Mouse (Mus musculus) CH12.LX (cell line): ENCODE measurements at regions not wholly inside any gene's neighbourhood (a gene's known extent, or its start where the extent isn't known, plus 50 kb on each side); places are given as distances from the start of the nearest gene placed in this dataset.

Experiments
- DNase-seq: peaks from one replicate; pipeline ENCODE4 v3.0.0-alpha.2; 2013; ENCODE audit errors: extremely low read depth
- H3K27ac ChIP-seq: 2 replicates; pipeline ENCODE4 v1.5.1; 2012; ENCODE audit warnings: low read depth, mild to moderate bottlenecking, control low read depth, moderate library complexity; ENCODE audit not compliant: insufficient read depth
- H3K27me3 ChIP-seq: replicated peaks from 2 replicates; pipeline ENCODE3; 2012; ENCODE audit warnings: inconsistent platforms
- H3K36me3 ChIP-seq, 2 experiments: replicated peaks in 1 of 2; 2 replicates each; pipeline versions ENCODE3 to v1.6.1; 2012; ENCODE audit warnings: inconsistent platforms in 1 of 2, low read length in 1 of 2, mild to moderate bottlenecking in 1 of 2, mixed read lengths in 1 of 2, moderate library complexity in 1 of 2; ENCODE audit not compliant: control insufficient read depth in 1 of 2, insufficient read depth in 1 of 2
- H3K4me1 ChIP-seq, 2 experiments: 2 replicates each; pipeline ENCODE4 v1.6.1; 2012; ENCODE audit warnings: inconsistent platforms in 1 of 2, moderate library complexity in 1 of 2; ENCODE audit not compliant: insufficient read depth in 2 of 2, control insufficient read depth in 1 of 2
- H3K4me2 ChIP-seq: 2 replicates; pipeline ENCODE4 v1.6.1; 2012; ENCODE audit warnings: low read depth, mild to moderate bottlenecking, control low read depth; ENCODE audit not compliant: poor library complexity, insufficient read depth, severe bottlenecking
- H3K4me3 ChIP-seq, 3 experiments: fragments of 150-350 bp in 1 of 3; sonication (generic) in 1 of 3; replicated peaks in 1 of 3; 2 replicates each; pipeline versions ENCODE3 to v1.5.1; 2011 to 2012; ENCODE audit warnings: low read depth in 2 of 3, low read length in 2 of 3, mild to moderate bottlenecking in 2 of 3, moderate library complexity in 2 of 3, control low read depth in 1 of 3, improper control_type of control experiment in 1 of 3, inconsistent platforms in 1 of 3, mixed read lengths in 1 of 3; ENCODE audit not compliant: poor library complexity in 1 of 3
- H3K79me2 ChIP-seq: replicated peaks from 2 replicates; pipeline ENCODE4 v1.6.1; 2012; ENCODE audit warnings: mild to moderate bottlenecking, moderate library complexity; ENCODE audit not compliant: control insufficient read depth, poor library complexity, insufficient read depth, severe bottlenecking; ENCODE audit errors: extremely low read depth
- H3K9ac ChIP-seq: 2 replicates; pipeline ENCODE4 v1.6.1; 2012; ENCODE audit warnings: low read depth, mild to moderate bottlenecking, control low read depth, moderate library complexity; ENCODE audit not compliant: insufficient read depth
- H3K9me3 ChIP-seq: replicated peaks from 2 replicates; pipeline ENCODE3; 2012; ENCODE audit warnings: low read length, inconsistent platforms, mixed read lengths
- CHD1 ChIP-seq: IDR thresholded peaks from 2 replicates; pipeline ENCODE4 v1.6.1; 2012; ENCODE audit warnings: low read depth, low read length, improper control_type of control experiment, inconsistent platforms
- CHD2 ChIP-seq: IDR thresholded peaks from 2 replicates; pipeline ENCODE4 v1.6.1; 2011; ENCODE audit warnings: low read length, improper control_type of control experiment
- CTCF ChIP-seq, 2 experiments: IDR thresholded peaks in 1 of 2; conservative IDR thresholded peaks in 1 of 2; 2 replicates each; pipeline ENCODE4 v1.5.1; 2011 to 2012; ENCODE audit warnings: low read depth in 2 of 2, low read length in 2 of 2, improper control_type of control experiment in 1 of 2, inconsistent platforms in 1 of 2, mild to moderate bottlenecking in 1 of 2, moderate library complexity in 1 of 2
- E2F4 ChIP-seq: IDR thresholded peaks from 2 replicates; pipeline ENCODE4 v1.6.1; 2011; ENCODE audit warnings: low read depth, low read length, improper control_type of control experiment; ENCODE audit not compliant: insufficient replicate concordance
- EP300 ChIP-seq: IDR thresholded peaks from 2 replicates; pipeline ENCODE4 v1.6.1; 2011; ENCODE audit warnings: low read length, improper control_type of control experiment
- GABPA ChIP-seq: IDR thresholded peaks from 2 replicates; pipeline ENCODE4 v1.6.1; 2012; ENCODE audit warnings: low read depth, low read length, improper control_type of control experiment, inconsistent platforms; ENCODE audit not compliant: insufficient replicate concordance
- IRF4 ChIP-seq: IDR thresholded peaks from 2 replicates; pipeline ENCODE4 v1.6.1; 2014; ENCODE audit warnings: low read depth, mild to moderate bottlenecking, inconsistent platforms, low read length, improper control_type of control experiment
- JUND ChIP-seq: conservative IDR thresholded peaks from 2 replicates; pipeline ENCODE4 v1.6.1; 2011; ENCODE audit warnings: low read depth, low read length, improper control_type of control experiment
- MAFK ChIP-seq: IDR thresholded peaks from 2 replicates; pipeline ENCODE4 v1.6.1; 2011; ENCODE audit warnings: low read length, improper control_type of control experiment; ENCODE audit not compliant: insufficient replicate concordance
- MAX ChIP-seq: IDR thresholded peaks from 2 replicates; pipeline ENCODE4 v1.6.1; 2011; ENCODE audit warnings: low read length, improper control_type of control experiment
- MAZ ChIP-seq: IDR thresholded peaks from 2 replicates; pipeline ENCODE4 v1.6.1; 2012; ENCODE audit warnings: low read depth, mild to moderate bottlenecking, inconsistent platforms, low read length, improper control_type of control experiment, moderate library complexity
- MEF2A ChIP-seq: IDR thresholded peaks from 2 replicates; pipeline ENCODE4 v1.6.1; 2014; ENCODE audit warnings: low read depth, mild to moderate bottlenecking, inconsistent platforms, low read length, improper control_type of control experiment, borderline replicate concordance
- NRF1 ChIP-seq: IDR thresholded peaks from 2 replicates; pipeline ENCODE4 v1.6.1; 2014; ENCODE audit warnings: low read depth, mild to moderate bottlenecking, inconsistent platforms, low read length, improper control_type of control experiment, moderate library complexity
- PAX5 ChIP-seq: IDR thresholded peaks from 2 replicates; pipeline ENCODE4 v1.6.1; 2012; ENCODE audit warnings: low read length, inconsistent platforms, mixed read lengths
- POLR2A ChIP-seq: IDR thresholded peaks from 2 replicates; pipeline ENCODE4 v1.6.1; 2011; ENCODE audit warnings: low read depth, mild to moderate bottlenecking, improper control_type of control experiment, low read length
- POLR2AphosphoS2 ChIP-seq: IDR thresholded peaks from 2 replicates; pipeline ENCODE4 v1.6.1; 2011; ENCODE audit warnings: low read depth, low read length, improper control_type of control experiment
- RCOR1 ChIP-seq: conservative IDR thresholded peaks from 2 replicates; pipeline ENCODE4 v1.6.1; 2012; ENCODE audit warnings: low read depth, mild to moderate bottlenecking, inconsistent platforms, low read length, improper control_type of control experiment
- SMC3 ChIP-seq: IDR thresholded peaks from 2 replicates; pipeline ENCODE4 v1.6.1; 2011; ENCODE audit warnings: low read depth, low read length, improper control_type of control experiment
- TCF12 ChIP-seq: IDR thresholded peaks from 2 replicates; pipeline ENCODE4 v1.6.1; 2014; ENCODE audit warnings: low read depth, mild to moderate bottlenecking, inconsistent platforms, low read length, improper control_type of control experiment
- UBTF ChIP-seq: IDR thresholded peaks from 2 replicates; pipeline ENCODE4 v1.6.1; 2012; ENCODE audit warnings: low read depth, mild to moderate bottlenecking, inconsistent platforms, low read length, improper control_type of control experiment, moderate library complexity
- ZKSCAN1 ChIP-seq: IDR thresholded peaks from 2 replicates; pipeline ENCODE4 v1.6.1; 2012; ENCODE audit warnings: low read depth, inconsistent platforms, low read length, improper control_type of control experiment, borderline replicate concordance
- ZMIZ1 ChIP-seq: IDR thresholded peaks from 2 replicates; pipeline ENCODE4 v1.6.1; 2012; ENCODE audit warnings: low read depth, mild to moderate bottlenecking, inconsistent platforms, low read length, improper control_type of control experiment
- ZNF384 ChIP-seq: IDR thresholded peaks from 2 replicates; pipeline ENCODE4 v1.6.1; 2012; ENCODE audit warnings: low read depth, low read length, improper control_type of control experiment, inconsistent platforms
- dilution Hi-C: fragments of 300-500 bp; cut with MboI; formaldehyde crosslinking; loops from 2 replicates; pipeline ENCODE4 v1.14.3; 2020; ENCODE audit warnings: low sequenced_read_pairs; ENCODE audit not compliant: extremely low pct_unique_long_range_greater_than_20kb, extremely low pct_ligation_motif_present
- in situ Hi-C: fragments of 300-500 bp; cut with MboI; formaldehyde crosslinking; loops from 3 replicates; pipeline ENCODE4 v1.14.3; 2019; ENCODE audit warnings: low sequenced_read_pairs, low pct_ligation_motif_present, low pct_unique_long_range_greater_than_20kb, mixed read lengths

- no peak overlapping the region for H3K9ac ChIP-seq
- no peak overlapping the region for H3K27ac ChIP-seq
- H3K79me2 ChIP-seq: no peaks in the 10 kb centered on the region
- no peaks in the 10 kb centered on the region for H3K36me3 ChIP-seq
- in situ Hi-C loops: no loop called here
- no peak overlapping the region for H3K4me3 ChIP-seq
- H3K4me2 ChIP-seq: no peak overlapping the region
- no peaks in the 10 kb centered on the region for H3K4me1 ChIP-seq
- H3K9me3 ChIP-seq: no peaks in the 10 kb centered on the region
- TF ChIP-seq SMC3 (no peak), TCF12 (no peak), ZKSCAN1 (no peak), UBTF (no peak), E2F4 (no peak), JUND (no peak), MAZ (no peak), CHD2 (no peak), MEF2A (no peak), ZNF384 (no peak), MAX (no peak), PAX5 (no peak), POLR2A (no peak), MAFK (no peak), CHD1 (no peak)
- no peak for DNase-seq
- no peaks in the 10 kb centered on the region for H3K27me3 ChIP-seq
- dilution Hi-C loops: no loop called here
Observed at GRCm38 (mm10) chr12:59663161-59663560, 443.6 kb upstream of the Fbxo33 start.

- in situ Hi-C loops: no loop called here
- TF ChIP-seq GABPA (no peak), ZNF384 (no peak), EP300 (no peak), IRF4 (no peak), POLR2AphosphoS2 (no peak), CTCF (conservative IDR thresholded peaks at IDR 0.05 in 1 of 2, IDR thresholded peaks at IDR 0.05 in 1 of 2; ENCODE audit: low read depth in 2 of 2, low read length in 2 of 2) (no peak), RCOR1 (no peak), E2F4 (no peak), NRF1 (no peak), SMC3 (no peak), UBTF (no peak), ZMIZ1 (no peak)
- H3K36me3 ChIP-seq: no peaks in the 10 kb centered on the region
- H3K4me1 ChIP-seq: no peaks in the 10 kb centered on the region
- H3K27me3 ChIP-seq: no peaks in the 10 kb centered on the region
- no peaks in the 10 kb centered on the region for H3K79me2 ChIP-seq
- no peaks in the 10 kb centered on the region for H3K9me3 ChIP-seq
- no peak overlapping the region for H3K4me2 ChIP-seq
- no peak overlapping the region for H3K9ac ChIP-seq
- no peak overlapping the region for H3K4me3 ChIP-seq
- dilution Hi-C loops: no loop called here
- H3K27ac ChIP-seq: no peak overlapping the region
- no peak for DNase-seq
Observed at GRCm38 (mm10) chr12:59630678-59631077, 411.2 kb upstream of the Fbxo33 start.
